Mouse (Mus musculus): ENCODE data around the gene Tpm3.

Tpm3 gene

GRCm38 (mm10) chr3:90072294-90072693 lies at the start of gene Tpm3:
TSS of gene Tpm3 (plus strand) at chr3:90072649.
- no peak for DNase-seq (ENCODE audit: low read depth, low spot score)

DNA sequence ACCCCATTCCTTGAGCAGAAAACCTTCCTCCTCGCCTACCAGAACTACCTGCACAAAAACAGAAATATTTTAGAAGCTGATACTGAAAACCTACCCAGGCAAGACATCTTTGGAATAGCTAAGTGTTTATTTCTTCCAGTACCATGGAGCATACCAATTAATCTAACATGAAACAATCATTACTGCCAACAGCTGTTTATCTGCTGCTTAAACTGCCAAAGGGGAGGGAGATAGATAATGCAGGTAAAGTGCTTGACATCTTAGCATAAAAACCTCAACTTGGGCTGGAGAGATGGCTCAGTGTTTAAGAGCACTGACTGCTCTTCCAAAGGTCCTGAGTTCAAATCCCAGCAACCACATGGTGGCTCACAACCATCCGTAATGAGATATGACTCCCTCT lies 37.8 kb upstream of the Tpm3 start:
- no peak for DNase-seq (ENCODE audit: low read depth, low spot score)

DNA sequence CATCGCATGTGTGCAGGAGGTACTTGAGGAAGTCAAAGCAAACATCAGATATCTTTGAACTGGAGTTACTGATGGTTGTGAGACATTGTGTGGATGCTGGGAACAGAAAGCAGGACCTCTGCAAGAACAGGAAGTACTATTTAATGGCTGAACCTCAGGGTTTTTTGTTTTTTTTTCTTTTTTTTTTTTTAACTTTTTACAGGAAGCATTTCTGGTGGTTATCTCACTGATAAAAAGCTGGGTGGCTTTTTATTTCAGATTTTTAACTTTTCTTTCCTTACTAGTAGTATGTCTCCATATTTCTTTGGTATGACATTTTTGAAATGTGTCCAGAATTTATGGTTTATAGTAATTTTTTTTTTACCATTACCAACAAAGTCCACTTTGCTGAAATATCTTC lies 36.2 kb upstream of the Tpm3 start:
- DNase-seq (ENCODE audit: low read depth, low spot score) = no peak

GRCm38 (mm10) chr3:90049691-90050090 lies 22.8 kb upstream of the Tpm3 start:
- no peak for DNase-seq (ENCODE audit: low read depth, low spot score)

- peak; percentile 51 for DNase-seq (ENCODE audit: low read depth, low spot score)
Observed at GRCm38 (mm10) chr3:90051441-90052350, 20.8 kb upstream of the Tpm3 start, which contains the start of gene 4933434E20Rik. TSS of gene 4933434E20Rik (plus strand) at chr3:90051636.

- peak; percentile 99 for DNase-seq (ENCODE audit: low read depth, low spot score)
Observed at GRCm38 (mm10) chr3:90052351-90053241, 19.9 kb upstream of the Tpm3 start, which contains the start of gene Ubap2l. TSS of gene Ubap2l (minus strand) at chr3:90052628.

DNA sequence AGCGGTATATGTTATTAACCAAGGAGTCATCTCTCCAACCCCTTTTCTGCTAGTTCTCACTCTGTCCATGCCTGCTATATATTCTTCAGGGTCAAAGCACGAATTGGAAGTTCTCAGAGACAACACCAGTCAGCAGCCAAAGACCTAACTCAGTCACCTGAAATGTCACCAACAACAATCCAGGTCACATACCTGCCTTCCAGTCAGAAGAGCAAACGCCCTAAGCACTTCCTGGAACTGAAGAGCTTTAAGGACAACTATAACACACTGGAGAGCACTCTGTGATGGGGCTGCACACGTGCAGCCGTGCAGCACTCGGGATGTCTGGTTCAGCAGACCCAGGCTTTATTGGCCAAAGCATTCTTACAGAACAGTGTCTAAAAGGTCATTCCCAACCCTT lies 10.9 kb upstream of the Tpm3 start:
- no peak for DNase-seq (ENCODE audit: low read depth, low spot score)

DNA sequence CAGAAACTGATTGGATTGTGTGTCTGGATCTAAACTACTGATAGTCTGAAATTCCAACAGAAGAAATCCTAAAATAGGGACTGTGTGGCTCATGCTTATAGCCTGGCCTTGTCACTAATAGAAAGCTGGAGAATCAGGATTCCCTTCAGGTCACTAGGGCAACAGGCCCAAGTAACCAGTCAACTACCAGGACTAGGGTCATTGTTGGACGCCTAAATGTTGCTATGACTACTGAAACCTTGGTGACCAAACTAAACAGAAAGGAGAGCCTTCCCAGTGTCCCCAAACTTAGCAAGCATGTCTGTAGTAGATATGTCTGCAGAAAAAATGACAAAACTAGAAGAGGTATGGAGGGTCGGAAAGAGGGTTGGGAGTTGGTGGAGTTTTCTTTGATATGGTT lies 9.9 kb upstream of the Tpm3 start:
- no peak for DNase-seq (ENCODE audit: low read depth, low spot score)

- DNase-seq (ENCODE audit: low read depth, low spot score) = no peak
Observed at GRCm38 (mm10) chr3:90064383-90064782, 8.1 kb upstream of the Tpm3 start.

- peak; percentile 61 for DNase-seq (ENCODE audit: low read depth, low spot score)
Observed at GRCm38 (mm10) chr3:90065553-90065952, 6.9 kb upstream of the Tpm3 start.

DNA sequence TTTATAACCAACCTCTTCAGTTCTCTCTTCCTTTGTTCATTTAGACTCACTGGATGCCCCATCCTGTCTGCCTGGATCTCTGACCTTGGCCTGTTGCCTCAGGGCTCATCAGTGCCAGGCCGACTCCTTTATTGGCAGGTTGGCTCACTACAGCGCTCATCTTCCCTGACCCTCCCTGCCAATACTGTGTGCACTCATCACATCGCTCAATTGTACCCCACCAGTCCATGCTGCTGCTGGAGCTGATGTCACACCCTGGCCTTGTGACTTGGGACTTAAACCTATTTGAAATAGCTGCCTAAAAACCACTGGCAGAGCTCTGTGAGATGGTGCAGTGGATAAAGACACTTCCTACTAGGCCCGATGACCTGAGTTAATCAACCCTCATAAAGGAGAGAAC lies 4.6 kb upstream of the Tpm3 start:
- no peak for DNase-seq (ENCODE audit: low read depth, low spot score)

GRCm38 (mm10) chr3:90069688-90070087 lies 2.8 kb upstream of the Tpm3 start:
- DNase-seq (ENCODE audit: low read depth, low spot score) = no peak

DNA sequence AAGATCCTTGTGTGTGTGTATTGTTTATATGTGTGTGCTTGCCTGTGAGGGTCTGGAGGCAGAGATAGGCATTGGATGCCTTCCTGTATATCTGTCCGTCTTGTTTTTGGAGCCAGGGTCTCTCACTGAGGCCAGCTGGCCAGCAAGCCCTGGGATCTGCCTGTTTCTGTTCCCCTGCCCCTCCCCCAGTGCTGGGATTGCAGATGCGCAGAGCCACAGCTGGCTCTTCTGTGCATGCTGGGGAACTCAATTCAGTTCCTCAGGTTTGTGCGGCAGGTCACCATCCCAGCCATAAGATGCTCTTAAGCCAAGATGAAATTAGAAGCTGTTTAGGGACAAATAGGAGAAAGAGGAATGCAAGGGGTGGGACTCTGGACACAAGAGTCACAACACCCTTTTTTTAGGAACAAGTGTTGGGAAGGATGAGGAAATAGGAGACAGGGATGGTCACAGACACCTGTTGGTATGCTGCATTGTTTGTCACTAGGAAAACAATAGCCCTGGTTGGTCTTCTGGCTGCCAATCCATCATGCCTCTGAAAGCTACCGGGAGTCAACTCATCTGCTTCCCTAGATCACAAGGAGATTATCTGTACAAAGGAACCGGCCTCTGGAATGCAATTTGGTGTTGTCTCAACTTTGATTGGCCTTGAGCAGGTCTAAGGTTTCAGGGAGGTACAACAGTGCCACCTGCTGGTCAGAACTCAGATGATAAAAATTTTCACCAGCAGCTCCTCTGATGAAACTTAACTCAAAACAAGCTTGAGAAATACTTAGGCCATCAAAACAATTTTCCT lies 4.7 kb downstream of the Tpm3 start:
- DNase-seq (ENCODE audit: low read depth, low spot score) = peak; percentile 94

- no peak for DNase-seq (ENCODE audit: low read depth, low spot score)
Observed at GRCm38 (mm10) chr3:90078224-90078623, 5.8 kb downstream of the Tpm3 start.

DNA sequence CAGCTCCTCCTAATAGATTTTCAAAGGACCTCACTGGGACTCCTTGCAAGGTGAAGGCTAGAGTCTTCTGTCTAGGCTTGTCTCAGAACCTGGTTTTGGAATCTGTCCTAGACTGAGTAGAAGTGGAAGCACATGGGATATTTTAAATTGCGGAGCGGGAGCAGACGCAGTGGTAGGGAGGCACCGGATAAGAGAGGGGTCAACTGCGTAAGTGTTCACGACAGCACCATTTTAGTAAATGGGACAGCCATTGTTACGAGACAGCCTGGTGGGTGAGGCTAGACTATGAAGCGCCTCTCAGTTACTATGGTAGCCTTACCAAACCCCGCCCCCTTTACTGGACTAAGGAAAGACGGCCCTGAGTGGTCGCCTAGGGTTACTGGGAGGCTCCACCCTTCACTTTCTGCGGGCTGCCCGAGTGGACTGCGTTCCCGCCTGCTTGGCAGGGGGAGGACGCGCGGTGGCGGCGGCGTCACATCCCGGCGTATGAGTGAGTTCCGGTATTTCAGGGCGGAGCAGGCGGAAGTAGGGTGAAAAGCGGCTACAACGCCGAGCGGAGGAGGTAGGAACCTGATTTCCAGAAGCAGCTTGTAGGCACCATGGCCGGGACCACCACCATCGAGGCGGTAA lies 6.8 kb downstream of the Tpm3 start:
- peak; percentile 99 for DNase-seq (ENCODE audit: low read depth, low spot score)

DNA sequence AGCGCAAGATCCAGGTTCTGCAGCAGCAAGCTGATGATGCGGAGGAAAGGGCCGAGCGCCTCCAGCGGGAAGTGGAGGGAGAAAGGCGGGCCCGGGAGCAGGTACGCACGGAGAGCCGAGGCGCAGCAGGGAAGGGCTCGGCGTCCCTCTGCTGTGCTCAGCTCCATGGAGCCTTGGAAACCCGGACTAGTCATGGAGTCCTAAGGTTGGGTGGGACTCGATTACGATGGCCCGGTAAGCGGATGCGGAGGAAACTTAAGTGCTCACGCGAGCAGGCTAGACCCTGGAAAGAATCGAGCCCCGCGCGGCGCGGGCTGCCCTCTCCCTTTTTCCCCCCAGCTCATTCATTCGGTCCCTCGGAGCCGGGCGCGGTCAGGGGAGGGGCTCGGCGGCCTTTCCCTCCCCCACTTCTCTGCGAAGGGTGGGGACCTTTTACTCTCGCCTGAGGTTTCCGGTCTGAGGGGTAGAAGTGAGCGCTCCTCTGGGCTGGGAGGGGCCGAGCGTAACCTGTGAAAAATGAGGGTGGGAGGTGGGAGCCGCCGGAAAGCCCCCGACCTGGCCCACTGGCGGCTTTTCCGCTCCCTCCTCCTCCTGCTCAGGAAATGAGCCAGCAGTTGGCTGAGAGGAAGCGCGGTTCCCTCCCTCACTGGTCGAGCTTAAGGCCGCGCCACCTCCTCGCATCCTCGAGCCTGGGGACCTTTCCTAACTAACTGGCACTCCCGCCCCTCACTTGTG lies 7.5 kb downstream of the Tpm3 start:
- DNase-seq (ENCODE audit: low read depth, low spot score) = peak; percentile 94

GRCm38 (mm10) chr3:90080498-90080863 lies 8.0 kb downstream of the Tpm3 start:
- no peak for DNase-seq (ENCODE audit: low read depth, low spot score)

DNA sequence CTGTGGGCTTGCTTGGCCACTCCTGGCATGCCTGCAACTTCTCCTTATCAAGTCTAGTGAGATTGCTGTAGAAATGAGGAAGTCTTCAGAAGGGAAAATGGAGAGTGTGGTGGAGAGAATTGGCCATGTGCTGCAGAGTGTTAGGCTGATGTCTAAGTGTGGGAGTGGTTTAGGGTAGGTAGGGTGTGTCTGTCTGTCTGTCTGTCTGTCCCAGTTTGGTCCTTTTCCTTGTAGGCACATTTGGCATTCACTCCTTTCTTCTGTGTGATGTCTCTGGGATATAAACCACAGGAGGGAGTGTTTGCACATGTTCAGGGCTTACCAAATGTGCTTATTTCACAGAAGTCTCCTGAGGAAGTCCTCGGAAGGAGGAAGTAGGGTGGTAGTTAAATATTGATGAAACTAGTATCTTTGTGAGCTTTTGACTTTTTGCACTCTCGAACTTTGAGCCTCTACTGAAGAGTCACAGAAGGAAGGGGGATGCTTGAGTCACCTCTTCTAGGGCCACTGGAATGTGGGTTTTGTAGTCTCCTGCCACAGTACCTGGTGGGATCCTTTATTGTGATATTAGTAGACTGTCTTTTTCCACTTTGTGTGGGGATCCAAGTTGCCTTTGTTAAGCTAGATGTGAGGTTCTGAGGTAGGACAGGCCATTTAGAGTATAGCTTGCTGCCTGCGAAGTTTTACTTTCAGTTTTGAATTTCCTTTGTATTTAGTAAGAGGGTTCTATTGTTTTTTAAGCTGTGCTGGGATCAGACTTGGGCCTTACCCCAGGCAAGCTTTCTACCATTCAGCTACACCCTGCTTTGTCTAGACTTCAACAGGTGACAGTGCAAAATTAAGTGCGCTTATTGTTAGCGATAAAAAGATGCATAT lies 9.2 kb downstream of the Tpm3 start:
- DNase-seq (ENCODE audit: low read depth, low spot score) = no peak

DNA sequence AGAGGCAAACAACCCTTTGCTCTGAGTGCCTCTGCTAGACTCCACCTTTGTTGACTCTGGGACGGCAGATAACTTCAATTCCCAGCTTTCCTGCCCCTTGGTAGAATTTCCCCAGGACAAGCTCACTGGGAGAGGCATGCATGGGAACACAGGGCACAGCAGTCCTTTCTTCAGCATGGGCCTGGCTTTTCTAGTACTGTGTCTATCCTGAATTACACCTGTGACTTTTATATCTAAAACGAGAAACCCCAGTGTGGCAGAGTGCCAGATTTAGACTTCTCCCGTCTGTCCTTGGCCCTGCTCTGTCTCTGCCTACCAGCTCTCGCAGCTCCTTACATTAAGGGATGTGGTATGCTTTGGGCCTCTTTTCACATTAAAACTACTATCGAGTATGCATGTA lies 10.6 kb downstream of the Tpm3 start:
- DNase-seq (ENCODE audit: low read depth, low spot score) = no peak
